Mouse (Mus musculus): ENCODE measurements at regions not wholly inside any gene's neighbourhood (a gene's known extent, or its start where the extent isn't known, plus 50 kb on each side); places are given as distances from the start of the nearest gene placed in this dataset.

DNA sequence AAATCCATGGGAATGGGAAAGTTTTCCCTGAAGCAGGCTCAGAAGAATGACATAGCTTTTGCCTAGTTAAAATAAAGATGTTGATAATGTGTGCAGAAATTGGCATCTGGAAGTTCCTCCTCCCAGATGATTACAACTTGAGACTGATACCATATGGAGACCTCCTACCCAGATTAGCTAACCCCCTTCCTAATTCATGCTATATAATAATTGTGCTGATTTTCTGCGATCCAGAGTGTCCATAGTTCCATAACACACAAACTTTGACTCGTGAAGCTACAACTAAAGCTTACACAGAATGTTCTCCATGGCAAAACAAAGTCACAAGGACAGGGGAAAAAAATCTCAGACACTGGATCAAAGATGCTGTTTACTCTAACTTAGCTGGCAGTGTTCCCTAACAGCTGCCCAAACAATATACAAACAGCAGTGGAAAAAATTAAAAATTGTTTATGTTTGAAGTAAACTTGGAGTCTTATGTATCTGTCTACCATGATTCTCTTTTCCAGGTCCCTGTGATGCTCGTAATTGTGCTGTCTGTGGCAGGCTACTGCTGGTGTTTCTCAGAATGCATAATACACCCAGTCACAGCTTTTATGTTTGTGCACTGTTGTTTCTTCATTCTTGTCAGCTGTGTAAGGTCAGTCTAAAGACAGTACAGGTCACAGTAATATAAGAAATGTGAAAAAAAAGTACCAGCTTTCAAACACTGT is 1978.8 kb upstream of the A830018L16Rik start:
- intact Hi-C loops (cut with DNase I), result no loop called here
- no peak for DNase-seq

DNA sequence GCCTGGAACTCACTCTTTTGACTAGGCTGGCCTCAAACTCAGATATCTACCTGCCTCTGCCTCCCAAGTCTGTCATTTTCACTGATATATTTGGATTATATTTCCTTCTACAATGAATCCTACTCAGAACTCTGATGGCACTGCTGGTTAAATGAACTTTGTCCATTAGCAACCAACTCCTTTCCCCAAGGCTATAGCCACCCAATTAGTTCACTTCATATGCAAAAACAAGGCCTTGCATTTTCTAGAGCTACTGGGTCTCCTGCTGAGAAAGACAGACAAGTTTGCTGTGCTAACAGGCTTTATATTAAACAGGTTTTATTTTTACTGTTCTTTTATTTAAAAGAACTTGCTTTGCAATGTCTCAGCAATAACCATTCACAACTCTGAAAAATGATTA is 1971.0 kb upstream of the A830018L16Rik start:
- intact Hi-C loops (cut with DNase I), result no loop called here
- no peak for DNase-seq

DNA sequence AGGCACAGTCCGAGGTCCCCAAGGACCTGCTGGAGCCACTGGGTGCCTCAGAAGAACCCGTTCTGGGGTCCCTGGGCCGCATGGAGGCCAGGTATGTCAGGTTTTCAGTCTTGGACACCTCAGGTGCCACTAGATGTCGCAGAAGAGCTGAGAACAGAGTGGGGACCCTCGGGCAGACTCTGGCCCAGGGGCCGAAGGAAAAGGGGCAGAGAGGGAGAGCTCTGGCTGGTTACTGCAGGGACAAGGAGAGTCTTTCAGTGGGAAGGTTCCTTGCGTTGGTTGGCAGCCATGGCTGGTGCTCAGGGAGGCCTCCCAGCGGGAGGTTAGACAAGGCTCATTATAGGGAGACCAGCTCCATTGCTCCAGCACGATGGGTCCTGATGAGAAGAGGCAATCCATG is 1944.4 kb upstream of the A830018L16Rik start:
- intact Hi-C loops (cut with DNase I), result no loop called here
- peak in 1 of 2 experiments; percentile 4 for DNase-seq

DNA sequence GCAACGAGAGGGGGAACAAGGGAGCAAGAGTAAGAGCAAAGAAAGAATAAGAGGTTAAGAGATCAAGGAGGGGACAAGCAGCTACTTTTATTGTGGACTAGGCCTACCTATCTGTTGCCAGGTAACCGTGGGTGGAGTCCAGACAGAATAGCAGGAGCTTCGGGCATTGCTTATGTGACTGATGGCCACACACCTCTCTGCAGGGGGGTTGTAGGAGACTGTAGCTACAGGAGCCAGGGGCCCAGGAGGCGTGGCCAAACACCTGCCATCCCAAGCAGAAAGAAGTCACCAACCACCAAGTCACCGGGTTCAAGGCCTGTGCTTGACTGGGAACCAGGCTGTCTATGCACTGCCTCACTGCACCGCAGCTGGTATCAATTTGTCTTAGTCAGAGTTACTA is 1943.9 kb upstream of the A830018L16Rik start:
- intact Hi-C loops (cut with DNase I), result no loop called here
- no peak for DNase-seq

All from heart, postnatal 10 days (tissue).